Mouse (Mus musculus) C2C12 (cell line): ENCODE measurements around the gene Olfr524.

Source experiments
- CEBPB ChIP-seq: IDR thresholded peaks from one replicate; pipeline ENCODE4 v1.6.1; 2011; ENCODE audit warnings: low read depth, mild to moderate bottlenecking, control low read depth, moderate library complexity
- CTCF ChIP-seq: IDR thresholded peaks from one replicate; pipeline ENCODE4 v1.5.1; 2011; ENCODE audit not compliant: control insufficient read depth, insufficient read depth, insufficient read length
- FOSL1 ChIP-seq: IDR thresholded peaks from one replicate; pipeline ENCODE4 v1.8.0; 2011; ENCODE audit warnings: mild to moderate bottlenecking, low read length; ENCODE audit not compliant: poor library complexity, insufficient read depth, severe bottlenecking
- MAX ChIP-seq: IDR thresholded peaks from one replicate; pipeline ENCODE4 v1.6.1; 2011; ENCODE audit warnings: mild to moderate bottlenecking, control low read depth
- MYOD1 ChIP-seq: IDR thresholded peaks from one replicate; pipeline ENCODE4 v1.6.1; 2011; ENCODE audit warnings: low read depth; ENCODE audit not compliant: control insufficient read depth, insufficient read length
- MYOG ChIP-seq: IDR thresholded peaks from one replicate; pipeline ENCODE4 v1.6.1; 2011; ENCODE audit not compliant: control insufficient read depth, insufficient read length; ENCODE audit errors: extremely low read depth
- USF1 ChIP-seq: IDR thresholded peaks from one replicate; pipeline ENCODE4 v1.6.1; 2011; ENCODE audit warnings: low read depth, mild to moderate bottlenecking, control low read depth, moderate library complexity

- TF ChIP-seq CTCF (no peak), USF1 (no peak), CEBPB (no peak), MYOD1 (no peak), MYOG (no peak), MAX (no peak), FOSL1 (no peak)
Observed at GRCm38 (mm10) chr7:140153829-140154217, 51.9 kb downstream of the Olfr524 start.
